Mouse (Mus musculus): ENCODE measurements around the gene Gm3646. TPM values are rescaled to one million over a fixed set of nuclear protein-coding genes. Genes with fewer than 3 reads are reported as not detected.

The Gm3646 gene
- polyA plus RNA-seq, 1 experiment from 2014 or later: not detected

Other genes with a start within 250 kb of the Gm3646 start
- 10.6 and 18.3 TPM in 2 replicates for gene Rnf149, start 227.9 kb downstream of the Gm3646 start, polyA plus RNA-seq (2015; fragmentation: Nextera tagmentation; extraction: Ambion mirVana)
- gene Creg2, start 153.9 kb downstream of the Gm3646 start, polyA plus RNA-seq (2015; fragmentation: Nextera tagmentation; extraction: Ambion mirVana): 0.21 and 0.34 TPM in 2 replicates
- 0.12 and 0.31 TPM in 2 replicates for gene Rfx8, start 84.3 kb downstream of the Gm3646 start, polyA plus RNA-seq (2015; fragmentation: Nextera tagmentation; extraction: Ambion mirVana)
- gene Map4k4, start 95.6 kb upstream of the Gm3646 start, polyA plus RNA-seq (2015; fragmentation: Nextera tagmentation; extraction: Ambion mirVana): 19.7 and 32.0 TPM in 2 replicates